Mouse (Mus musculus) activated CD4-positive, CD25-positive, alpha-beta regulatory T cell, adult 9 weeks (primary cell): ENCODE results near the gene Ifi47. TPM values are rescaled to one million over a fixed set of nuclear protein-coding genes. Genes with fewer than 3 reads are reported as not detected.

ENCODE experiments used
- polyA plus RNA-seq: library from polyadenylated mRNA; unstranded; fragments of 100-300 nt; shearing (Covaris generic); gene quantifications from one replicate; pipeline ENCODE4 v1.2.1, GENCODE M21; 2017

The Ifi47 gene
- polyA plus RNA-seq, result 613 TPM

DNA sequence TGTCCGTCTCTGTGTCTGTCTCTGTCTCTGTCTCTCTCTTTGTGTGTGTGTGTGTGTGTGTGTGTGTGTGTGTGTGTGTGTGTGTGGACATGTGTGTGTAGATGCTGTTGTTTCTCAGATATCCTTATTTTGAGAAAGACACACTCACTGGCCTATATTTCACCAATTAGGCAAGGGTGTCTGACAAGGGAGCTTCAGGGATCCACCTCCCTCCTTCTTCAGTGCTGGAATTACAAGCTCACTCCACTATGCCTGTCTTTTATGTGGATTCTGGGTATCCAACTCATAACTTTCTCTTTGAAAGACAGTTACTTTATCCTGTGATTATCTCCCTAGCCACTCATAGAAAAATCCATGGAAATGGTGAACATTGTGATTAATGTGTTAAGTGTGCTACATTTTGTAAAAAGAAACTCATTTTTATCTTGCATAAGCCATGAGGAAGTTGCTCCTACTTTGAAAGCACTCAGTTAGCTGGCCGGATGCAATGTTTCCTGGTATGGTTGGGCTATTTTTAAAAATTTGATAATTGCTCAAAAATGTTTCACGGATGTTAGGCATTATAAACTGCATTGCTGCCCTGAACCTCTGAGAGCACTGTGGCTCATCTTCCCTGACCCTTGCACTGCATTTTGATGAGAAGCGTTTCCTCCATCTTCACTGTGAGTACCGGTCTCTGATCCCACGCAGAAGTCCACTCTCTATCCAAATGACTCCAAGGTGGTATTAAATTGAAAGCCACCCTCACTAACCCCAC lies at the start of gene Ifi47:
Gene Ifi47, plus strand, starts transcription at position 587 of the 757 bp plus-strand sequence.

DNA sequence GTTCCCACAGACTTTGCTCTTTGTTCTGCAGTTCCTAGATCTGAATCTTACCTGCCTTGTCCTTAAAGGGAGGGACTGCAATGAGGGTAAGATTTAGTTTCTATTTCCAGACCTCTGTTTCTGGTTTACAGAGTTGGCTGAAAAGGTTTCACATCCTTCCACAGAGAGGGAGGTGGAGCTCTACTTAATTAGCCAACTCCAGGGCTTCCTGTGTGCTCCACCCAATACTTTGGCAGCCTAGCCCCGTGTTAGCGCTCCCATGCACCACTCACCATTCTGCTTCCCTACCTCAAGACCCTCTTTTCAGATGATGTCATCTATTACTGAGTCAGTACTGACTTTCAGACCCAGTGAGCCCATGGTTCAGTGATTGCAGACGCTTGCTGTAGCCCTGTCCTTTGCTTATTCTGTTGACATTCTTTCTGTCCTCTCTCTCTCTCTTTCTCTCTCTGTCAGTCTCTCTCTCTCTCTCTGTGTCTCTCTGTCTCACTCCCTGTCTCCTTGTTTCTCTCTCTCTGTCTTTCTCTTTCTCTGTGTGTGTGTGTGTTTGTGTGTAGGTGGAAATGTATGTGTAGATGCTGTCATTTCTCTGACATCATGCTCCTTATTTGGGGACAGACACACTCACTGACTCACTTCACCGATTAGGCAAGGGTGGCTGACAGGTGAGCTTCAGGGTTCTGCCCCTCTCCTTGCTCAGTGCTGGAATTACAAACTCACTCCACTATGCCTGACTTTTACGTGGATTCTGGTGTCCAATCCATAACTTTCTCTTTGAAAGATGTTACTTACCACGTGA lies 25.1 kb upstream of the Ifi47 start, which contains the start of gene 9930111J21Rik2:
Gene 9930111J21Rik2, minus strand, starts transcription at position 150 of the 799 bp plus-strand sequence.

DNA sequence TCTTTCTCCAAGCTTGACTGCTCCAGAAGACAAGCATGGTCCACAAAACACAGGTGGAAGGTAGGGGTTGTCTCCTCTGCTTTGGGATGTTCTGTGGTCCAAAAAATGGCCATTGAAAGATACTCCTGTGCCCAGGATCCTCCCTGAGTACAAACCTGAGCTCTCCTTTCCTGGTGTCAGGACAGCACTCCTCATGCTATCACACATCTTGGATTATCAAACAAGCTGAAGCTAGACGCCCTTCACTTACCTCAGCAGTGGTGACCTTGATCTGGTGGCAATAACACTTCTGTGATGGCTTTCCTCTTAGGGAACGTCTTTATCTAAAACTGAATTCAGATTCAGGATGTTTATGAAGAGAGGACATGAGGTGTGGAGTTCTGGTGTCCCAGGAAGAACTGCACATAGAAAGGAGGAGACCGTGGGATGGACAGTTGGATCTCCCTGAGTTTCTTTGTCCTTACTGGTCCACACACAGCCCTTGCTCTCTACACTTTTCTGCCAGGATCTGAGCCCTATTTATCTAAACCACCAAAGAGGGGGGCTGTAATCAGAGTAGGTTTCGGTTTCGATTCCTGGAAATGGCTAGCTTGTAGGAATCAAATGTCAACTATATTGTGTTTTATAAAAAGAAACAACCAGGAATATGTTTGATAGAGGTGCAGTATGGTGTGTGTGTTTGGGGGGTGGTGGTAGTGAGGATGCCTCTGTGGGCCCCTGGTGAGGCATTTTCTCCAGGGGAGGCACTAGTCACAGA lies 12.5 kb upstream of the Ifi47 start, which contains the start of gene Tgtp2:
Gene Tgtp2, minus strand, starts transcription at position 494 of the 757 bp plus-strand sequence.

DNA sequence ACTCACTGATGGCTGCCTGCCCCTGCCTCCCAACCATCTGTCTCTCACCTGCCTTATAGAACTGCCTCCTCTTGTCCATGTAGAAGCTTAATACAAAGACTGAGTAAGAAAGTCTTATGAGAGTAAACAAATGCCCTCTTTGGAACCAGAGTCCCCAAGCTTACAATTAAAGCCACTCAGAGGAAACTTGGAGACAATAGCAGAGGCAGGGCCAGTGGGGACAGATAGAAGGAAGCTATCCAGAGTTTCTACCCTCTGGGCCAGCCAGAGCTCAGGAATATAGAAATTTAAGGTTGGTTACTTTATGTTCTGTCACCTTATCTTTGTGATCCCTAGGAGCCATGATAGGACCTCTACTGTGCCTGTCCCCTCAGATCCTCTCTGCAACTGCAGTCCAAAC lies 38.4 kb downstream of the Ifi47 start, which contains the start of gene Olfr1396:
Gene Olfr1396, minus strand, starts transcription at position 101 of the 400 bp plus-strand sequence.

DNA sequence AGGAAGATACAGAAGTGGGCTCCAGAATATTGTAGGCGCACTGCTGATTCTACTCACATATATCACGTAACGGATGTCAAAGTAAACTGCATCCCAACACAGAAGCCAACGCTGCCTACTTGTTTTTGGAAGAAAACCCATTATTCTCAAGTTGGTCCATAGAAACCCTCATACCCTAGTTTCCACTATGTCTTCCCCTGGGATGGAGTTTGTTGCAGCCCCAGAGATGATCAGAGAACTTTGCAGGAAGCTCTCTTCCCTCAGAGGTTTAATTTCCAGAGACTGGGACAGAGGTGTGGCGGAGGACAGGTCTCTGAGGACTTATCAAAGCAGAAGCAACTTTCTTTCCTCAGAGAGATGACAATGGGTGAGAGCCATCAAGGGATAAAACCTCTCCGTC lies 65.6 kb downstream of the Ifi47 start, which contains the start of gene Olfr1395:
Gene Olfr1395, plus strand, starts transcription at position 301 of the 400 bp plus-strand sequence.

Other genes with a start within 250 kb of the Ifi47 start
- gene Gm12184, start 249.9 kb upstream of the Ifi47 start, polyA plus RNA-seq, result 0.46 TPM
- gene Irgm1, start 204.9 kb upstream of the Ifi47 start, polyA plus RNA-seq, result 206 TPM
- gene Gm5431, start 174.4 kb upstream of the Ifi47 start, polyA plus RNA-seq, result 1.7 TPM
- gene Psme2b, start 130.4 kb upstream of the Ifi47 start, polyA plus RNA-seq, result 280 TPM
- 0.68 TPM for gene Olfr56, start 97.7 kb upstream of the Ifi47 start, polyA plus RNA-seq
- 291 TPM for gene 9930111J21Rik1, start 97.2 kb upstream of the Ifi47 start, polyA plus RNA-seq
- gene Gm12185, start 84.4 kb upstream of the Ifi47 start, polyA plus RNA-seq, result 10.5 TPM
- gene Tgtp1, start 82.4 kb upstream of the Ifi47 start, polyA plus RNA-seq, result 270 TPM
- 168 TPM for gene 9930111J21Rik2, start 25.3 kb upstream of the Ifi47 start, polyA plus RNA-seq
- gene Tgtp2, start 12.4 kb upstream of the Ifi47 start, polyA plus RNA-seq, result 375 TPM
- gene Olfr1396, start 38.3 kb downstream of the Ifi47 start, polyA plus RNA-seq, result not detected
- not detected for gene Olfr1395, start 65.7 kb downstream of the Ifi47 start, polyA plus RNA-seq
- gene Olfr1394, start 77.8 kb downstream of the Ifi47 start, polyA plus RNA-seq, result not detected
- gene Btnl9, start 110.6 kb downstream of the Ifi47 start, polyA plus RNA-seq, result not detected
- gene Zfp62, start 126.7 kb downstream of the Ifi47 start, polyA plus RNA-seq, result 78.7 TPM
- 128 TPM for gene Mgat1, start 167.6 kb downstream of the Ifi47 start, polyA plus RNA-seq
- gene Olfr1393, start 201.7 kb downstream of the Ifi47 start, polyA plus RNA-seq, result not detected
- gene Olfr1392, start 208.7 kb downstream of the Ifi47 start, polyA plus RNA-seq, result not detected
- gene Olfr10, start 228.2 kb downstream of the Ifi47 start, polyA plus RNA-seq, result not detected
- not detected for gene Olfr1391, start 246.2 kb downstream of the Ifi47 start, polyA plus RNA-seq